Mouse (Mus musculus) embryonic facial prominence, embryonic 15.5 days (tissue): ENCODE measurements around the gene Edil3. TPM values are rescaled to one million over a fixed set of nuclear protein-coding genes. Genes with fewer than 3 reads are reported as not detected.

Source experiments
- ATAC-seq: fragments of 200-750 bp; cut with Nextera tagmentation; 2 replicates; pipeline ENCODE4 v1.8.0; 2017; ENCODE audit warnings: low read depth, moderate TSS enrichment; ENCODE audit not compliant: insufficient number of reproducible peaks, low FRiP score, low TSS enrichment
- H3K27ac ChIP-seq: fragments of 300-500 bp; sonication (generic); replicated peaks from 2 replicates; pipeline ENCODE4 v1.5.1; 2015; ENCODE audit warnings: mild to moderate bottlenecking, inconsistent platforms
- H3K27me3 ChIP-seq: fragments of 300-500 bp; sonication (generic); 2 replicates; pipeline ENCODE4 v1.6.1; 2015; ENCODE audit warnings: inconsistent platforms
- H3K36me3 ChIP-seq: fragments of 300-500 bp; sonication (generic); 2 replicates; pipeline ENCODE4 v1.6.1; 2015; ENCODE audit warnings: mild to moderate bottlenecking, inconsistent platforms
- H3K4me1 ChIP-seq: fragments of 300-500 bp; sonication (generic); 2 replicates; pipeline ENCODE4 v1.6.1; 2015; ENCODE audit warnings: inconsistent platforms
- H3K4me2 ChIP-seq: fragments of 300-500 bp; sonication (generic); replicated peaks from 2 replicates; pipeline ENCODE4 v1.6.1; 2015; ENCODE audit warnings: mild to moderate bottlenecking, inconsistent platforms
- H3K4me3 ChIP-seq: fragments of 300-500 bp; sonication (generic); replicated peaks from 2 replicates; pipeline ENCODE4 v1.5.1; 2015; ENCODE audit warnings: mild to moderate bottlenecking, inconsistent platforms
- H3K9ac ChIP-seq: fragments of 300-500 bp; sonication (generic); 2 replicates; pipeline ENCODE4 v1.6.1; 2015; ENCODE audit warnings: inconsistent platforms
- H3K9me3 ChIP-seq: fragments of 300-500 bp; sonication (generic); replicated peaks from 2 replicates; pipeline ENCODE4 v1.6.1; 2016; ENCODE audit warnings: inconsistent platforms
- WGBS: fragments of 180-500 bp; shearing (Covaris S2); methylation state at CpG from one replicate; pipeline ENCODE4 v1.1.7; 2015; 5-methylcytosine and 5-hydroxymethylcytosine counted together
- polyA plus RNA-seq: library from polyadenylated mRNA; unstranded; fragments of >200 nt; fragmentation: Nextera tagmentation; extraction: Ambion mirVana; gene quantifications from 2 replicates; pipeline ENCODE4 v1.2.1, GENCODE M21; 2015

Gene Edil3
- polyA plus RNA-seq: 11.6 and 16.0 TPM in 2 replicates

- Histone ChIP-seq H3K4me2 (peak within 1 kb of the TSS; percentile 93), H3K27me3 (no peaks in the 10 kb centered on the region), H3K27ac (peak within 1 kb of the TSS; percentile 34), H3K9ac (peak within 1 kb of the TSS; percentile 57), H3K4me3 (peak within 1 kb of the TSS; percentile 61), H3K36me3 (no peaks in the 10 kb centered on the region), H3K4me1 (no peaks in the 10 kb centered on the region; the same call in 1 of the 2 replicates), H3K9me3 (no peaks in the 10 kb centered on the region)
- under 1% methylated on average over 59 of the region's 60 CpGs for WGBS
- ATAC-seq: peak; percentile 74
These were observed at the start of gene Edil3 for GRCm38 (mm10) chr13:88821440-88822331. Edil3 (plus strand) TSS chr13:88821472.

- Histone ChIP-seq H3K36me3 (no peaks in the 10 kb centered on the region), H3K27me3 (no peaks in the 10 kb centered on the region), H3K9ac (no peak overlapping the region), H3K27ac (no peak overlapping the region), H3K4me2 (no peak overlapping the region), H3K9me3 (no peaks in the 10 kb centered on the region), H3K4me1 (no peaks in the 10 kb centered on the region), H3K4me3 (no peak overlapping the region)
- WGBS: 87% methylated on average over 1 of the region's 1 CpGs
- ATAC-seq: no peak
These were observed 22.1 kb upstream of the Edil3 start for GRCm38 (mm10) chr13:88799186-88799585.

- ATAC-seq: no peak
- no peak overlapping the region for H3K27ac ChIP-seq
- H3K4me2 ChIP-seq: no peak overlapping the region
- H3K4me1 ChIP-seq: no peaks in the 10 kb centered on the region
- 86% methylated on average over 1 of the region's 1 CpGs for WGBS
- no peaks in the 10 kb centered on the region for H3K27me3 ChIP-seq
- no peaks in the 10 kb centered on the region for H3K36me3 ChIP-seq
- H3K9ac ChIP-seq: no peak overlapping the region
- no peaks in the 10 kb centered on the region for H3K9me3 ChIP-seq
- H3K4me3 ChIP-seq: no peak overlapping the region
These were observed 20.3 kb upstream of the Edil3 start for GRCm38 (mm10) chr13:88801006-88801405.

GRCm38 (mm10) chr13:88805838-88806237 is 15.4 kb upstream of the Edil3 start:
- H3K36me3 ChIP-seq: no peaks in the 10 kb centered on the region
- no peak overlapping the region for H3K9ac ChIP-seq
- H3K4me3 ChIP-seq: no peak overlapping the region
- no peak for ATAC-seq
- H3K27ac ChIP-seq: no peak overlapping the region
- no peak overlapping the region for H3K4me2 ChIP-seq
- H3K9me3 ChIP-seq: no peaks in the 10 kb centered on the region
- WGBS: 44% methylated on average over 1 of the region's 1 CpGs
- H3K27me3 ChIP-seq: no peaks in the 10 kb centered on the region
- no peaks in the 10 kb centered on the region for H3K4me1 ChIP-seq

GRCm38 (mm10) chr13:88806269-88806668 is 15.0 kb upstream of the Edil3 start:
- Histone ChIP-seq H3K4me1 (no peaks in the 10 kb centered on the region), H3K4me3 (no peak overlapping the region), H3K4me2 (no peak overlapping the region), H3K9me3 (no peaks in the 10 kb centered on the region), H3K27me3 (no peaks in the 10 kb centered on the region), H3K36me3 (no peaks in the 10 kb centered on the region), H3K9ac (no peak overlapping the region), H3K27ac (no peak overlapping the region)
- ATAC-seq: no peak
- WGBS: 78% methylated on average over 3 of the region's 3 CpGs

- no peaks in the 10 kb centered on the region for H3K36me3 ChIP-seq
- H3K4me1 ChIP-seq: no peaks in the 10 kb centered on the region
- H3K27ac ChIP-seq: no peak overlapping the region
- no peaks in the 10 kb centered on the region for H3K27me3 ChIP-seq
- no peak overlapping the region for H3K4me3 ChIP-seq
- WGBS: 83% methylated on average over 1 of the region's 1 CpGs
- ATAC-seq: no peak
- no peak overlapping the region for H3K4me2 ChIP-seq
- H3K9me3 ChIP-seq: no peaks in the 10 kb centered on the region
- H3K9ac ChIP-seq: no peak overlapping the region
These were observed 11.2 kb upstream of the Edil3 start for GRCm38 (mm10) chr13:88810097-88810496.

GRCm38 (mm10) chr13:88820686-88821308 is 475 bp upstream of the Edil3 start:
- 10% methylated on average over 5 of the region's 5 CpGs for WGBS
- H3K4me3 ChIP-seq: peak overlapping the region; percentile 61
- H3K4me2 ChIP-seq: peak overlapping the region; percentile 93
- peak; percentile 15; the same call in 1 of the 2 replicates for ATAC-seq
- H3K9me3 ChIP-seq: no peaks in the 10 kb centered on the region
- no peaks in the 10 kb centered on the region; the same call in 1 of the 2 replicates for H3K4me1 ChIP-seq
- H3K27me3 ChIP-seq: no peaks in the 10 kb centered on the region
- no peaks in the 10 kb centered on the region for H3K36me3 ChIP-seq
- H3K27ac ChIP-seq: no peak overlapping the region; the same call in 1 of the 2 replicates
- no peak overlapping the region for H3K9ac ChIP-seq

- peak overlapping the region; percentile 93 for H3K4me2 ChIP-seq
- no peak for ATAC-seq
- no peaks in the 10 kb centered on the region for H3K9me3 ChIP-seq
- H3K9ac ChIP-seq: peak overlapping the region; percentile 57; the same call in 1 of the 2 replicates
- H3K36me3 ChIP-seq: no peaks in the 10 kb centered on the region
- WGBS: 7% methylated on average over 10 of the region's 10 CpGs
- no peaks in the 10 kb centered on the region; the same call in 1 of the 2 replicates for H3K4me1 ChIP-seq
- no peaks in the 10 kb centered on the region for H3K27me3 ChIP-seq
- H3K4me3 ChIP-seq: peak overlapping the region; percentile 61
- no peak overlapping the region for H3K27ac ChIP-seq
These were observed 1.1 kb downstream of the Edil3 start for GRCm38 (mm10) chr13:88822332-88822895.

- H3K4me3 ChIP-seq: peak overlapping the region; percentile 61
- H3K9me3 ChIP-seq: no peaks in the 10 kb centered on the region
- peak overlapping the region; percentile 93 for H3K4me2 ChIP-seq
- no peaks in the 10 kb centered on the region; the same call in 1 of the 2 replicates for H3K4me1 ChIP-seq
- H3K27me3 ChIP-seq: no peaks in the 10 kb centered on the region
- 12% methylated on average over 10 of the region's 10 CpGs for WGBS
- ATAC-seq: 0 out of 2 replicates have a peak, but pooled peaks have one; percentile 31
- no peak overlapping the region for H3K9ac ChIP-seq
- H3K27ac ChIP-seq: no peak overlapping the region
- H3K36me3 ChIP-seq: no peaks in the 10 kb centered on the region
These were observed 1.8 kb downstream of the Edil3 start for GRCm38 (mm10) chr13:88822976-88823521.

GRCm38 (mm10) chr13:88823522-88824419 is 2.5 kb downstream of the Edil3 start:
- H3K27ac ChIP-seq: no peak overlapping the region; the same call in 1 of the 2 replicates
- no peak overlapping the region for H3K9ac ChIP-seq
- H3K4me3 ChIP-seq: peak overlapping the region; percentile 61
- H3K4me1 ChIP-seq: no peaks in the 10 kb centered on the region; the same call in 1 of the 2 replicates
- H3K36me3 ChIP-seq: no peaks in the 10 kb centered on the region
- H3K27me3 ChIP-seq: no peaks in the 10 kb centered on the region
- no peaks in the 10 kb centered on the region for H3K9me3 ChIP-seq
- WGBS: 2% methylated on average over 25 of the region's 25 CpGs
- ATAC-seq: peak; percentile 66; the same call in 1 of the 2 replicates
- H3K4me2 ChIP-seq: peak overlapping the region; percentile 93
